Mouse (Mus musculus) megakaryocyte, embryonic 14.5 days (primary cell): ENCODE measurements at regions not wholly inside any gene's neighbourhood (a gene's known extent, or its start where the extent isn't known, plus 50 kb on each side); places are given as distances from the start of the nearest gene placed in this dataset.
"Not testable (repeated sequence)": the region's sequence is repeated elsewhere in the genome, so short reads cannot be mapped to it uniquely, and the experiment has no call there.

ENCODE experiments used
- H3K27me3 ChIP-seq: replicated peaks from 2 replicates; pipeline ENCODE3; 2012; ENCODE audit warnings: inconsistent platforms
- H3K36me3 ChIP-seq: replicated peaks from 2 replicates; pipeline ENCODE3; 2012; ENCODE audit warnings: low read length, inconsistent platforms, mixed read lengths
- H3K4me1 ChIP-seq: 2 replicates; pipeline ENCODE4 v1.6.1; 2012; ENCODE audit warnings: inconsistent platforms
- H3K4me3 ChIP-seq: replicated peaks from 2 replicates; pipeline ENCODE3; 2012; ENCODE audit warnings: moderate library complexity, mild to moderate bottlenecking, inconsistent platforms
- H3K9me3 ChIP-seq: 2 replicates; pipeline ENCODE4 v1.6.1; 2012; ENCODE audit warnings: inconsistent platforms
- FLI1 ChIP-seq: IDR thresholded peaks from 2 replicates; pipeline ENCODE4 v1.6.1; 2012; ENCODE audit warnings: low read length, inconsistent platforms, mixed read lengths
- GATA1 ChIP-seq: IDR thresholded peaks from 3 replicates; pipeline ENCODE4 v1.6.1; 2012; ENCODE audit warnings: mixed read lengths, low read length, inconsistent platforms, borderline replicate concordance

DNA sequence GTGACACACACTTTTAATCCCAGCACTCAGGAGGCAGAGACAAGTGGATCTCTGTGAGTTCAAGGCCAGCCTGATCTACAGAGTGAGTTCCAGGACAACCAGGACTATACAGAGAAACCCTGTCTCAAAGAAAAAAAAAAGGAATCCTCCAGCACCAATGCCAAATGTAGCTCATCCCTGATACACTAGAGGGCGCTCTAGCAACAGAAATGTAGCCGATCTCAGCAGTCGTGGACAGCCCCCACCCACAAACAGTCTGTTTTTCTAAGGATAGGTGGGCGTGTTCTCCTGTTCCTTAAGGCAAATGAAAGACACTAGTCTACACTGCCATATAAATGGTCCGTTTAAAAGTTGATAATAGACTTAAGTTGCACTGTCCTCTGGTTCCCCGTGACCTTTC, 2447.9 kb upstream of the Gm8797 start:
- peaks cover 29% of the 10 kb centered on the region for H3K9me3 ChIP-seq
- not testable (repeated sequence) for H3K4me1 ChIP-seq, H3K27me3 ChIP-seq, H3K36me3 ChIP-seq, H3K4me3 ChIP-seq

DNA sequence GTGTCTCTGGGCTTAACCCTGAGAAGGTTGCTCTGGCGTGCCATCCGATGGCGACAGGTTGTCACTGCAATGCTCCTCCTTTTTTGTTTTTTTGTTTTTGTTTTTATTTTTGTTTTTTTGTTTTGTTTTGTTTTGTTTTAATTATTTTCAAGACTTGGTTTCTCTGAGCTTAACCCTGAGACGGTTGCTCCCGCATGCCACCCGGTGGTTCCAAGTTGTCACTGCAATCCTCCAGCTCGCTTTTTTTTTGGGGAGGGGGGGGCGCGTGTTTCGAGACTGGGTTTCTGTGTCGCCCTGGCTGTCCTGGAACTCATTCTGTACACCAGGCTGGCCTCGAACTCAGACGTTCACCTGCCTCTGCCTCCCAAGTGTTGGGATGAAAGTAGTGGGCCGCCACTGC, 2442.1 kb upstream of the Gm8797 start:
- TF ChIP-seq FLI1 = no peak
- TF ChIP-seq GATA1 = no peak
- H3K4me3 ChIP-seq = peak overlapping the region; percentile 23
- H3K36me3 ChIP-seq = no peaks in the 10 kb centered on the region
- no peaks in the 10 kb centered on the region for H3K27me3 ChIP-seq
- H3K9me3 ChIP-seq = peaks cover 11% of the 10 kb centered on the region; the same call in 1 of the 2 replicates
- no peaks in the 10 kb centered on the region for H3K4me1 ChIP-seq

DNA sequence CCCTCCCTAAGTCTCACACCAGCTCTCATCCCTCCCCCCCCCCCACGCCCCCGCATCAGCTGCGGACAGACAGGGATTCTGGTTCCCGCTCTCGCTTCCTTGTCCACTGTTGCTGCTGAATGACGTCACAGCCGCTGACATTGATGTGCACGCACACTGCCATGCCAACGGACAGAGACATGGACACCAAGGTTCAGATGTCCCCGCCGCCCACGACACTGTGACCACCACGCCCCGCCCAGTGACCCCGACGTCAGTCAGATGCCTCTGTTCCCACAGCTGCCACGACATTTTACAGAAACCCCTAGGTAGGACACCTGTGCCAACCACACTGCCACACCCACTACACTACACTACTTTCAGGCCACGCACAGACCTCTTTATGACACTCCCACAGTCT, 2441.6 kb upstream of the Gm8797 start:
- Histone ChIP-seq H3K36me3 (no peaks in the 10 kb centered on the region), H3K4me3 (peak overlapping the region; percentile 71), H3K27me3 (no peaks in the 10 kb centered on the region), H3K9me3 (peaks cover 11% of the 10 kb centered on the region; the same call in 1 of the 2 replicates), H3K4me1 (no peaks in the 10 kb centered on the region)
- no peak for TF ChIP-seq FLI1
- no peak for TF ChIP-seq GATA1

DNA sequence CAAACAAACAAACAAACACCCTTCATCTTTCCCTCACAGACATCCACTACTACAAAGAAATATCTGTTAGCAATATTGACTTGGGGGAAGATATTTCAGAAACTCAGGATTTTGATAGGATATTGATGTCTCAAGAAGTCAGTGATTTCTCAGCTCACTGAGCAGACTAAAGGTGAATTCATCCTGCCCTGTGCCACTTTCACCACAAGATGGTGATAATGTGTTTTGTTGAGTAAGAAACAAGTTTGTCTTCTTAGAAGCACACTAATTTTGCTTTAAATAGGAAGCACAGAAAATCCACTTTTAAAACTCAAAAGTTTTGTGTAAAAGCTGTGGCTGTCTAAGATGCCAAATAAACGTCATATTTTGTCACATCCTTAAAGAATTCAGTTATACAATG, 2439.8 kb upstream of the Gm8797 start:
- TF ChIP-seq GATA1 (no peak), FLI1 (no peak)
- Histone ChIP-seq H3K9me3 (peaks cover 11% of the 10 kb centered on the region; the same call in 1 of the 2 replicates), H3K36me3 (no peaks in the 10 kb centered on the region), H3K27me3 (no peaks in the 10 kb centered on the region), H3K4me1 (no peaks in the 10 kb centered on the region), H3K4me3 (no peak overlapping the region)

DNA sequence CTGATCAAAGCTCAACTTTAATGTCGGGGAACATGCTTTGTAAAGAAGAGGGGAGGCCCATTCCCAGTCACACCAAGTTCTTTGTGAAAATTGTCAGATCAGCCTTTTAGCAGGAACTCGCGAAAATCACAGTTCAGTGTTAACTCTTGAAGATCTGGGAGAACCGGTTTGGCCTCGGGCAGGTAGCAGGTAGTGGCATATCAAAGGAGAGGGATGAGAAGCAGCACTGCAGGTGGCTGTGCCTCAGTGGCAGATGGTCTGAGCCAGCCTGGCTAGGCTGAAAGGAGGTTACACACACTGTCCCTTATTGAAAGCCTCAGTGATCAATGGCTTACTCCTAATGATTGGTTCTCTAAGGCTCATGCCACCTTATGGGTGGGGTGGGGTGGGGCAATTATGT, 2401.0 kb upstream of the Gm8797 start:
- no peak for TF ChIP-seq FLI1
- TF ChIP-seq GATA1 = no peak
- no peaks in the 10 kb centered on the region for H3K36me3 ChIP-seq
- no peaks in the 10 kb centered on the region for H3K27me3 ChIP-seq

DNA sequence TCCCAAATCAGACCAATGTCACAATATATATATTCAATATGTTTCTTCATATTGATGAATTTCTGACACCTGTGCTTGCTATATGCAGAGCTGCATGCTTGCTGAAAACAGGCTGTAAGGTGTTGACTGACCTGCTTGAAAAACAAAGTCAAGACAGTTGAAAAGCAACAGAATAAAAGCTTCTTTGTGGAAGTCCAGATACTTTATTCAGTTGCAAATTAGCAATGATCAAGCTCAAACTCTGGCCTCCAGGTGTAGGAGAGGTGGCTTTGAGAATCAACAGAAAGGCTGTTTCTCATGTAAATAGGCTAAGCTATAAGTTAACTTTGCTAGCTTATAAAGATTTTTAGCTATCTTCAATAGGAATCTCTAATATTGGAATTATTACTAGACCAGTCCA, 2379.7 kb upstream of the Gm8797 start:
- H3K4me3 ChIP-seq, H3K4me1 ChIP-seq, H3K27me3 ChIP-seq, H3K9me3 ChIP-seq, H3K36me3 ChIP-seq: not testable (repeated sequence)

More for the DNA sequence above, 2401.0 kb upstream of the Gm8797 start:
- Histone ChIP-seq H3K9me3 (peaks cover 15% of the 10 kb centered on the region; the same call in 1 of the 2 replicates), H3K4me3 (no peak overlapping the region), H3K4me1 (no peaks in the 10 kb centered on the region)

DNA sequence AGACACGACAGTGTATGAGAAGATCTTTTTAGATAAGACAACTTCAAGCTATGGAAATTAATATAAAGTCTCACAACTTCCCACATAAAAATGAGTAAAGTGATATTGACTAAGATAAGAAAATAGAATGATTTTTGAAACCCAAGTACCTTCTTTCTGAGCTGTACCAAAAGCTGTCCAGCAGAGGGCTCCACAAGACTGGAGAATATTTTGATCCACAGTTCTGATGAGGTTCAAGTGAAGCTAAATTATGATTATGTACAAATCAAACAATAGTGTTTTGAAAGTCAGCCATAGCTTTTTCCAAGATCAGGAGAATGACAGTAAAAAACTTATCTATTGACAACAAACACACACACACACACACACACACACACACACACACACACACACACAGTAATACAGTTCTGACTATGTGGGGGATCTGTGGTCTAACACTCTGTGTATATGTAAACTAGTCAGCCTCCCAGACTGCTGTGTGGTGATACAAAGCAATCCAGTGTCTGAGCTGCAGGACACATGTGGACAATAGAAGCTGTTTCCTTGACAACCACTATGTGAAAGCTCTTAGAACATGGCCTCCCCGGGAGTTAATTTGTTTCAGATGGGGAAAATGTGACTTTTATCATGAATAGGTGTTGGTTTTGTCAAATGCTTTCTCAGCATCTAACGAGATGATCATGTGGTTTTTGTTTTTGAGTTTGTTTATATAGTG, 2362.4 kb upstream of the Gm8797 start:
- Histone ChIP-seq H3K4me3 (no peak overlapping the region), H3K9me3 (no peaks in the 10 kb centered on the region), H3K27me3 (no peaks in the 10 kb centered on the region), H3K36me3 (no peaks in the 10 kb centered on the region), H3K4me1 (no peaks in the 10 kb centered on the region)
- TF ChIP-seq GATA1 = no peak
